Mouse (Mus musculus) gastrocnemius, postnatal 4 days (tissue): Measurements from ENCODE around the gene Kmt2e. TPM values are rescaled to one million over a fixed set of nuclear protein-coding genes. Genes with fewer than 3 reads are reported as not detected.
A peak's percentile ranks its signal among the peaks of the same experiment; 100 is the strongest.

Source experiments
- DNase-seq, 2 experiments: peaks; one replicate each; pipeline ENCODE4 v3.0.0; 2021 to 2022; ENCODE audit warnings: low spot score in 2 of 2, mixed read lengths in 2 of 2
- total RNA-seq, 2 experiments: library from RNA; stranded (reverse); gene quantifications; 2 replicates each; pipeline ENCODE4 v1.2.3; 2021

The Kmt2e gene
- total RNA-seq, 2 experiments from 2014 or later: 55.5 to 57.7 TPM

- no peak for DNase-seq
Measured at GRCm38 (mm10) chr5:23497920-23498319, 63.7 kb downstream of the Kmt2e start.

DNA sequence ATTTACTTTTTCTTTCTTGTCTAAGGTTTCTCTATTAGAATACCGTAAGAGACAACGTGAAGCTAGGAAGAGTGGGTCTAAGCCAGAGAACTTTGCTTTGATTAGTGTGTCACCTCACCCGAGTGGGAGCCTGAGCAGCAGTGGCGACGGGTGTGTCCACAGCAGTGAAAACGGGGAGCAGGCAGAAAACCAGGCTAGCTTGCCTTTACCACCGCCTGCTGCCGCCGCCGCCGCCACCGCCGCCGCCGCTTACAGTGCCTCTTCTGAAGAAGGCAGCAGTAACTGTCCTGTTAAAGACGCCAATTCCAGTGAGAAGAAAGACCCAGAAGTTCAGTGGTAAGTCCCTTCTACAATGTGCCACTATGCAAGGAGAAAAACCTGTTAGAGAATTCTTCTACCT, 65.0 kb downstream of the Kmt2e start:
- no peak for DNase-seq

DNA sequence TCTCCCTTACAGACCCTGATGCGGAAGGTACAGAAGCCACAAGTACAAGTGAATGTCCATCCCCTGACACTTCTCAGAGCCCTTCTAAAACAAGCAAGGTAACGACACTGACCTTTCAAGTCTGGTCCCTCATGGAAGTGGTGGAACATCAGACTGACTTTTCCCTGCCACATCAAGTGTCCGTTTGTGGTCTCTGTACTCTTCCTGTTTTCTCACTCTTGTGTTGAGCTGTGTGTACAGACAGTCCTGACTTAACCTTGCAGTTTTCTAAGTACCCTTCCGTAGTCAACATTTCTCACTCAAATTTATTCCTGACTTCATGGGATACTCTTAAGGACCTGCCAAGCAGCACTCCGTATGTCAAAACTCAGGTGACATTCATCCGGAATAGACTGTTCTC, 66.5 kb downstream of the Kmt2e start:
- DNase-seq: no peak

DNA sequence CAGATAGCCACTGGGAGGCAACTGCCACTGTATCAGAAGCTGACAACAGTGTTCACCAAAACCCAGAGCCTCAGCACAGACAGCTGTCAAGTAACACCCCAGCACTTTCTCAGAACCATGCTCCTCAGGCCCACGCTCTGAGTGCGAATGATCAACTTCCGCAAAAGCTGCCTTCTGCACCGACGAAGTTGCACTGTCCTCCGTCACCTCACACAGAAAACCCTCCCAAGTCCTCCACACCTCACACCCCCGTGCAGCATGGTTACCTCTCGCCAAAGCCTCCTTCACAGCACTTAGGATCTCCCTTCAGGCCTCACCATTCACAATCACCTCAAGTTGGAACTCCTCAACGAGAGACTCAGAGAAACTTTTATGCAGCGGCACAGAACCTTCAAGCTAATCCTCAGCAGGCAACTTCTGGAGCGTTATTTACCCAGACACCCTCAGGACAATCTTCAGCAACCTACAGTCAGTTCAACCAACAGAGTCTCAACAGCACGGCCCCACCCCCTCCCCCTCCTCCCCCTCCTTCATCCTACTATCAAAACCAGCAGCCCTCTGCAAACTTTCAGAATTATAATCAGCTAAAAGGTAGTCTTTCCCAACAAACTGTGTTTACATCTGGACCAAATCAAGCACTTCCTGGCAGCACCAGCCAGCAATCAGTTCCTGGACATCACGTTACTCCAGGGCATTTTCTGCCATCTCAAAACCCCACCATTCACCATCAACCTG, 67.5 kb downstream of the Kmt2e start:
- no peak for DNase-seq

DNA sequence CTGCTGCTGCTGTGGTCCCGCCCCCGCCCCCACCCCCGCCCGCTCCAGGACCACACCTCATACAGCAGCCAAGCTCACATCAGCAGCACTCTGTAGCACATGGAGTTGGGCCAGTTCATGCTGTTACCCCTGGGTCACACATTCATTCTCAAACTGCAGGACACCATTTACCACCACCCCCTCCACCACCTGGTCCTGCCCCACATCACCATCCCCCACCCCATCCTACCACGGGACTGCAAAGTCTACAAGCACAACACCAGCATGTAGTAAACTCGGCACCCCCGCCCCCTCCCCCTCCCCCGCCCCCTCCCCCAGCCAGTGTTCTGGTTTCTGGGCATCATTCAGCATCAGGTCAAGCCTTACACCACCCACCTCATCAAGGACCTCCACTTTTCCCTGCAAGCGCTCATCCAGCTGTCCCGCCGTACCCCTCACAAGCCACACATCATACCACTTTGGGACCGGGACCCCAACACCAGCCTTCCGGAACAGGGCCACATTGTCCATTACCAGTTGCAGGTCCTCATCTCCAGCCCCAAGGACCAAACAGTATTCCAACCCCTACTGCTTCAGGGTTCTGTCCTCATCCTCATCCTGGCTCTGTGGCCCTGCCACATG, 68.2 kb downstream of the Kmt2e start:
- DNase-seq: no peak

DNA sequence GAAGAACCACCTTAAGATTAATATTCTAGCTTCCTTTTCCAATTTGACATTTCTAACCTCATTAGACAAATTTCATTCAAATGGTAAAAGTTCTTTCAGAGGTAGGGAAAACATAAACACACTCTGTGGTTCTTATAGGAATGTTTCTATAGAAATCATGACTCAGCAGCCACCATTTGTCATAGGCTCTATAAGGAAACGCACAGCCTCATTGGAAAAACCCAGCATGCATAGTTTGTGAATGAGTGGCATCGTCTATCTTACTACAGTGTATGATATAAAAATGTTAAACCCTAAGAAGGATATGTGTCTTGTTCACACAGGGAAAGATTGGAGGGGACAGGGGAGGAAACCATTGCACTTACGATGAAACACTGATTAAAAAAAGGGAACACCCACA, 71.3 kb downstream of the Kmt2e start:
- DNase-seq: no peak

GRCm38 (mm10) chr5:23507210-23507609, 73.0 kb downstream of the Kmt2e start:
- no peak for DNase-seq

DNA sequence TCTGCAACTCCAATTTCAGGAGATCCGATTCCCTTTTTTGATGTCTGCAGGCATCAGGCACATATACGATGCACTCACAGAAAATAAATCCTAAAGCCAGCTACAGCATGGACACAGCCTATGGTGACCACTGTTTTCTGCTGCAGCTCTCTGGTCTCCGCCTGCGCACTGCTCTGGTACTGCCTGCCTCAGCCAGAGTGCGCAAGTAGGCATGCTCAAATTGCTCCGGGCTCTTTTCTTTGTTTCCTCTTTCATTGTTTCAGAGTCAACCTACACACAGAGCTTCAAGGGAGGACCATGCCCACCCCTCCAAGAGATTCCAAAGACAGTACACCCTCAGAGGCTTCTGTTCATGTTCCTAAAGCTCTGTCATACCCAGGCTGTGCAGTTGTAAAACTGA, 74.4 kb downstream of the Kmt2e start:
- DNase-seq: no peak

- no peak for DNase-seq
Measured at GRCm38 (mm10) chr5:23511456-23511855, 77.2 kb downstream of the Kmt2e start.

DNA sequence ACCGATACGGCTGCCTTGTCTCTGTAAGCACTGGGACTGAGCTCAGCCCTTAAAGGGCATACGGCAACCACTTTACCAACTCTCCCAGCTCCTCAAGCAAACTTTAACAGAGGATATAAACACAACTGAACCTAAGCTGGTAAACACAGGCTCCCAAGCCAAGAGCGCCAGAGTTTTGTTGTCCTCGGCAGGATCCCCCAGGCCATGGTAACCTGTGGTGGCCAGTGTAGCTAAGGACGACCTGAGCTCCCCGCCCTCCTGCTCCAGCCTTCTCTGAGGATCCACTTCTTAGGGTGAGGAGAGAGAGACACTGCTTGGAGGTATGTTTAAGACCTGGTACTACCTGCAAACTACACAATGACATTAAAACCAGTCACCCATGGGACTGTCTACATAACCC, 78.3 kb downstream of the Kmt2e start:
- no peak for DNase-seq

DNA sequence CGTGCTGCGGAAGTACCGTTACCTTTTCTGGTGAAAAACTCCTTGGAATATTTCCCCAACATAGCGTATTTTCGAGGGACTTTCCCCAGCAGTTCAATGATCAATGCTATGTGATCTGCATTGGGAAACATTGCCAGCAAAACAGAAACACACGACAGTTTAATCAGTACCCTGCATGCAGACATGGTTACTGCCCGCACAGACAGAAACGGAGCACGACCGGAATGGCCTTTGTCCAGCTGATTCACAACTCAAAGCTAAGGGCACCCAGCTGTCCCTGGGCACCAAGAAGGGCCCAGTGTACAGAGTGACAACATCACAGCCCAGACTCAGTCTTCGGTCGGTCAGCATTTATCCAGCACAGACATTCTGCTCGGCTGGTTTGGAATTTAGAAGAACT, 79.2 kb downstream of the Kmt2e start:
- DNase-seq: no peak

GRCm38 (mm10) chr5:23515038-23515437, 80.8 kb downstream of the Kmt2e start:
- no peak for DNase-seq

- DNase-seq: no peak
Measured at GRCm38 (mm10) chr5:23516962-23517361, 82.7 kb downstream of the Kmt2e start.

DNA sequence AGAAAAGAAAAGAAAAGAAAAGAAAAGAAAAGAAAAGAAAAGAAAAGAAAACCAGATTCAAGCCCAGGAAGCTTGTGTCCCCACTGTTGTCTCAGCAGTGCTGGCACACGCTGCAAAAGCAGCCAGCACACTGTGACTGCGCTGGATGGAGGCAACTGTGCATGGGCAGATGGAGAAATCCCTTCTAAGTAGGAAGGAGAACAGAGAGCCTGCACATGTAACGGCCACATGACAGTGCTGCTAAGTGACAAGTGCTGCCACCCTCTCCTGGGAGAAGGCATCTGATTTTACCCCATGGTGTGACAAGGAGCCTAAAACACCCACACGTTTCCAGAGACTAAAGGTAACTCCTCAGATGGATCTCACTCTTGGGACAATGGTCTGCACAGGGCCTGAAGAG, 83.6 kb downstream of the Kmt2e start:
- DNase-seq: no peak

GRCm38 (mm10) chr5:23518673-23519072, 84.4 kb downstream of the Kmt2e start:
- DNase-seq: peak in 1 of 2 experiments; percentile 37

DNA sequence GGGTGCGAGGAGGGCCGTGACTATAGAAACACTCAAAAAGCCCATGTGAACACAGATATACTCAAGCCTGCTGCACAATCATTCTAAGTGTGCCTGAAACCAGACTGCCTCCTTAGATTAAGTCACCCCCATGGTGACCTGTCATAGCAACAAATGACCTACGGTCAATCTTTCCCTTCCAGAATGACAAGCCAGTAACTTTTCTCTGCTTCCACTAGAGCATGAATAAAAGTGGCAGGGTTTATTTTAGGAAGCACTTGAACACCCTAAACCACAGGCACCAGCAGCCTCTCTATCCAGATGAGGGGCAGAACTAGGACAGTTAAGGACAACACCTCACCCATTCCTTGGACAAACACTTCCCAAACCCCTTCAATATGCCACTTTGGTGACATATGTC, 85.4 kb downstream of the Kmt2e start:
- DNase-seq: no peak

GRCm38 (mm10) chr5:23521645-23522044, 87.4 kb downstream of the Kmt2e start:
- DNase-seq: no peak

DNA sequence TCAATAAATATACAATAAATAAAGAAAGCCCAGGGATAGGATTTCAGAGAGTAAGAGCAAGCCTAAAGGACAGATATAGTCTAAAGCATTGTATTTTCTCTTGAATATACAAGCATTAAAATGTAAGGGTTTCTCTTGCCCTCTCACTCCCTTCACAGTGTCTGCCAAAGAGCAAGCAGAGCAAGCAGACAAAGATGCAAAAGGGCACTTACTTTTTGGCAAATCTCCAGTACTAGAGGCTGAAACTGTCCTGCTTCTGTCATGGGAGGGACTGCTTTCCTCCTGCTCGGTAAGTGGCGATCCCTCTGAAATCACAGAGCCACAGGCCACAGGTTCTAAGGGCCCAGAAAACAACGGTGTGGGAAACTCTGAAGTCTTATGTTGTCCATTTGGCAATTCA, 89.7 kb downstream of the Kmt2e start:
- no peak for DNase-seq

GRCm38 (mm10) chr5:23524621-23525020, 90.4 kb downstream of the Kmt2e start:
- no peak for DNase-seq

- DNase-seq: no peak
Measured at GRCm38 (mm10) chr5:23531100-23531499, 96.9 kb downstream of the Kmt2e start.

- DNase-seq: no peak
Measured at GRCm38 (mm10) chr5:23531541-23532096, 97.4 kb downstream of the Kmt2e start.

DNA sequence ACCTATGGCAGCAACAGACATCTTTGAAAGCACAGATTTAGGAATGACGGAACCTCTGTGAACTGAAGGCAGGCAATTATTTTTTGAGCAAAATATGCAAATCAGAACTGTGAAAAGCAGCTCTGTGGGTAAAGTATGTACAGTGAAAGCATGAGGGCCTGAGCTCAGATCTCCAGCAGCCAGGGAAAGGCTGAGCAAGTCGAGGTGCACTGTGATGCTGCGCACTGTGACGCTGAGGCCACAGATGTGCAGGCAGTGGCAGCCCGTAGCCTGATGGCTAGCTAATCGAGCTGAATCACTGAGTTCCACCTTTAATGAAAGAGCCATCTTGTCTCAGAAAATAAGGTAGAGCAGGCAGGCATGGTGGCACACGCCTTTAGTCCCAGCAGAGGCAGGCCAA, 101.5 kb downstream of the Kmt2e start:
- no peak for DNase-seq

GRCm38 (mm10) chr5:23551687-23552086, 117.4 kb downstream of the Kmt2e start:
- DNase-seq: no peak
